Mouse (Mus musculus): Measurements from ENCODE around the gene Asic3. TPM values are rescaled to one million over a fixed set of nuclear protein-coding genes. Genes with fewer than 3 reads are reported as not detected.

The Asic3 gene
- not detected in 2 replicates for polyA plus RNA-seq (2012)

DNA sequence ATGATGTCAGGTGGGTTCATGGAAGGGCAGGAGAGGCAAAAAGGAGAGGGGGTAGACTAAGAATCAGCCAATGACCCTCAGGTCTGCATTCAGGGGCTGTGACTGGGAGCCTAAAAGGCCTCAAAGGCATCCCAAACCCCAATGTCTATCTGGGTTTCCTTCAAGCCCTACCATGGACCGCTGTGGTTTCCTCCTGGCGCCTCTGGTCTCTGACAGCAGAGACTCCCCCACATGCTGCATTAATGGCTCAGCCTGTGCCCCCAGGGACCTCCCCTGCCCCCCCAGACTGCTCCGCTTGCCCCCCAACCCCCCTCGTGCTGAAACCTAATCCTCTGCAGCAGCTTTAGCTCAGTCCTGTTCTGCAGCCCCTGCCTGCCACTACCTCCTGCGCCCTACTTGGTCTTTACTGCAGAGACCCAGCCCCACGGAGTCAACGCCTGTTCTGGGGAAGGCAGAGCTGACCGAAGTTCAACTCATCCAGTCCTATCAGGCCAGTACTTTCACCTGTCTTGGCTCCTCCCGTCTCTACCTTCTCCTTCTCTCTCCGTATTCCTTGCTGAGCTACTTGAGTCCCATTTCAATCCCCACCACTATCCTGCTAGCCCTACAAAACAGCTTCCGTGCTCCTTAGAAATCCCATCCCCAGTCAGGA is at the start of gene Asic3:
Gene Asic3 (plus strand): TSS at position 351 of the 652 bp plus-strand sequence.
- Histone ChIP-seq H3K36me3 (ENCODE audit: control insufficient read depth) (peaks cover 8% of the 10 kb centered on the region), H3K4me1 (ENCODE audit: control insufficient read depth) (peaks cover 3% of the 10 kb centered on the region), H3K4me3 (replicated peaks) (no peak within 1 kb of the TSS), H3K27me3 (ENCODE audit: control insufficient read depth) (peaks cover 16% of the 10 kb centered on the region), H3K9me3 (ENCODE audit: control insufficient read depth, low read length) (no peaks in the 10 kb centered on the region)
- TF ChIP-seq GATA1 (IDR thresholded peaks at IDR 0.05; ENCODE audit: low read length) = no peak
- TF ChIP-seq TAL1 (IDR thresholded peaks at IDR 0.05; ENCODE audit: low read length) = no peak

DNA sequence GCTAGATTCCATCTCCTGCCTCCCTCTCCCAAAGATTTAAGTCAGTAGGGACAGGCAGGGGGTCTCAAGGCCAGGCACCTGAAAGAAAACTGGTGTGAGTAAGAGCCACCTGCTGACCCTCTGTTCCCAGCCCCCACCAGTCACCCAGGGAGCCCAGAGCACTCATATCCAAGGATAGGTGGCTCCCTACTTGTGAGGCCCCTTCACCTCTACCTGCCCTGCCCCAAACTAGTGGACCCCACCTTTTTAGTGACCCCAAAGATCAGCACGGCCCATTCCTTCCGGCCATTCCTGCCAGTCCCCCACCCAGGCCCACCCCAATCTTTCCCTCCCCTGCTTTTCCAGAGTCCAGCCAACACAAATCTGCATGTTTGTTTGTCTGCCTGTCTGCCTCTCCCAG is 49.7 kb upstream of the Asic3 start:
- no peak for TF ChIP-seq TAL1 (IDR thresholded peaks at IDR 0.05; ENCODE audit: low read length)
- Histone ChIP-seq H3K9me3 (ENCODE audit: control insufficient read depth, low read length) (no peaks in the 10 kb centered on the region), H3K4me1 (ENCODE audit: control insufficient read depth) (no peaks in the 10 kb centered on the region), H3K36me3 (ENCODE audit: control insufficient read depth) (no peaks in the 10 kb centered on the region), H3K27me3 (ENCODE audit: control insufficient read depth) (peaks cover 18% of the 10 kb centered on the region), H3K4me3 (replicated peaks) (no peak overlapping the region)

DNA sequence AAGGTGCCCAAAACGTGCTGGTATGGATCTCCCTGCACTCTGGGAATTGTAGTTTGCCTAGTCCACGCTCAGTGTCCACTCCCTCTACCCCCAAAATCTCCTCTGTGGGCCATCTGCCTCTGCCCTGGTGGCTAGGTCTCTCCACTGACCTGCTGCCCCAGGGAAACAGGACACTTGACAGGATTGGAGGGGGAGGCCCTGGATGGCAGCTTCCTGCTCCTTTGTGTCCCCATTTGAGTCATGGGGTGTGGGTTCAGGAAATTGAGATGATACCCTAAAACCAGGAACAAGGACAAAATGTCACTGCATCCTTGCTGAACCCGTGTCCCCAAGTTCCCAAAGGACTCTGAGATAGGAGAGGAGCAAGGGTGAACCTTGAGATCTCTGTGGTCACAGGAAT is 49.1 kb upstream of the Asic3 start:
- H3K36me3 ChIP-seq (ENCODE audit: control insufficient read depth) = no peaks in the 10 kb centered on the region
- no peak for TF ChIP-seq TAL1 (IDR thresholded peaks at IDR 0.05; ENCODE audit: low read length)
- TF ChIP-seq GATA1 (IDR thresholded peaks at IDR 0.05; ENCODE audit: low read length) = no peak
- no peak overlapping the region for H3K4me3 ChIP-seq (replicated peaks)
- peaks cover 18% of the 10 kb centered on the region for H3K27me3 ChIP-seq (ENCODE audit: control insufficient read depth)
- no peaks in the 10 kb centered on the region for H3K9me3 ChIP-seq (ENCODE audit: control insufficient read depth, low read length)
- no peaks in the 10 kb centered on the region for H3K4me1 ChIP-seq (ENCODE audit: control insufficient read depth)

DNA sequence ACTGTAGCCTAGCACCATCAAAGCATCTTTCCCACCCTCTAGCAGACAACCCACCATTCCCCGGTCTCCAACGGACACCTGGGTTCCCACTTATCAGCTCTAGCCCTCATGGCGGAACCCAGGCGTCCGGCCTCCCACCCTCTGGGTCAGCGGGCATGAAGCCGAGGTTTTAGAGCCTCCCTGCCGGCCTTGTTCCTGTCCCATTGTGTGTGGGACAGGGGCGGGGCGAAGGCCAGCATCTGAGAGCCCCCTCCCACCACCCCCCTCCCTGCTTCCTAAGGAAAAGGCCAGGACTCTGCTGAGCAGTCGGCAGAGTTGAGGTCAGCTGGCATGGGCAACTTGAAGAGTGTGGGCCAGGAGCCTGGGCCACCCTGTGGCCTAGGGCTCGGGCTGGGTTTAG is 48.7 kb upstream of the Asic3 start, which contains the start of gene Nos3:
Gene Nos3 (plus strand): TSS at position 303 of the 400 bp plus-strand sequence.
- no peaks in the 10 kb centered on the region for H3K9me3 ChIP-seq (ENCODE audit: control insufficient read depth, low read length)
- peaks cover 18% of the 10 kb centered on the region for H3K27me3 ChIP-seq (ENCODE audit: control insufficient read depth)
- no peaks in the 10 kb centered on the region for H3K4me1 ChIP-seq (ENCODE audit: control insufficient read depth)
- H3K36me3 ChIP-seq (ENCODE audit: control insufficient read depth) = no peaks in the 10 kb centered on the region
- no peak within 1 kb of the TSS for H3K4me3 ChIP-seq (replicated peaks)
- no peak for TF ChIP-seq GATA1 (IDR thresholded peaks at IDR 0.05; ENCODE audit: low read length)
- TF ChIP-seq TAL1 (IDR thresholded peaks at IDR 0.05; ENCODE audit: low read length) = no peak

DNA sequence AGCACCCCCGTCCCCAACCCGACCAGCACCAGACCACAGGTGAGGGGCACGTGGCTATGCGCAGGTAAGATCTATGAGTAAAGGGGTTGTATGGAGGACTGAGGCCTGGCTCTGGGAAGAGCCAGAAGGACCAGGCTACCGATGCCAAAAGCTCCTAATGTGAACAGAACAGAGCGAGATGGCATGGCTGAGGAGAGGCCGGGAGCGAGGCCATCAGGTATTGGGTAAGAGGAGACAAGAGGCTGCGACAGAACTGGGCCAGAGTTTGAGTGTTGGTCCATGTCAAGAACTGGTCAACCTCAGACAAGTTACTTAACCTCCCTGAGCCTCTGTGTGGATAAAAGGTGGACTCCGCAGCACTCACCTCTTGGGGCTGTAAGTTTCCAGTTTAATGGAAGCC is 48.2 kb upstream of the Asic3 start:
- Histone ChIP-seq H3K27me3 (ENCODE audit: control insufficient read depth) (peaks cover 18% of the 10 kb centered on the region), H3K36me3 (ENCODE audit: control insufficient read depth) (no peaks in the 10 kb centered on the region), H3K4me3 (replicated peaks) (no peak overlapping the region), H3K9me3 (ENCODE audit: control insufficient read depth, low read length) (no peaks in the 10 kb centered on the region), H3K4me1 (ENCODE audit: control insufficient read depth) (no peaks in the 10 kb centered on the region)
- no peak for TF ChIP-seq GATA1 (IDR thresholded peaks at IDR 0.05; ENCODE audit: low read length)
- no peak for TF ChIP-seq TAL1 (IDR thresholded peaks at IDR 0.05; ENCODE audit: low read length)

DNA sequence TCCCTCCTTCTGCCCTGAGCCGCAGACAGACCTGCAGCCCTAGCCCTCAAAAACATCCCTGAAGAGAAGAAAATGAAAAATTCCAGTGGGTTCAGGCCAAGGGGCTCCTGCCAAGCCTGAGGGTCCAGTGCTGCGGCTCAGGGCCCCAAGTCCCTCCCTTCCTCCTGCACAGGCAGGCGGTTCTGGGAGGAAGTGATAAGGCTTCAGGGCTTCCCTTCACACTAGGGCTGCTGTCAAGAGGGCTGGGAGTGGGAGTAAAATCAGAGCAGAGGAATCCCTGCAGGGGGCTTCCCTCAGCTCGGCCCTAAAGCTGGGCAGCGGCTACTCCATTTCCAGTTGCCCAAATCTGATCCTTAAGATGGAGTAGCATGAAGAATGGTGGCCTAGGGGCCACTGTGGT is 47.7 kb upstream of the Asic3 start:
- Histone ChIP-seq H3K4me1 (ENCODE audit: control insufficient read depth) (no peaks in the 10 kb centered on the region), H3K27me3 (ENCODE audit: control insufficient read depth) (peaks cover 18% of the 10 kb centered on the region), H3K4me3 (replicated peaks) (no peak overlapping the region), H3K9me3 (ENCODE audit: control insufficient read depth, low read length) (no peaks in the 10 kb centered on the region), H3K36me3 (ENCODE audit: control insufficient read depth) (no peaks in the 10 kb centered on the region)
- TF ChIP-seq GATA1 (IDR thresholded peaks at IDR 0.05; ENCODE audit: low read length) (no peak), TAL1 (IDR thresholded peaks at IDR 0.05; ENCODE audit: low read length) (no peak)

DNA sequence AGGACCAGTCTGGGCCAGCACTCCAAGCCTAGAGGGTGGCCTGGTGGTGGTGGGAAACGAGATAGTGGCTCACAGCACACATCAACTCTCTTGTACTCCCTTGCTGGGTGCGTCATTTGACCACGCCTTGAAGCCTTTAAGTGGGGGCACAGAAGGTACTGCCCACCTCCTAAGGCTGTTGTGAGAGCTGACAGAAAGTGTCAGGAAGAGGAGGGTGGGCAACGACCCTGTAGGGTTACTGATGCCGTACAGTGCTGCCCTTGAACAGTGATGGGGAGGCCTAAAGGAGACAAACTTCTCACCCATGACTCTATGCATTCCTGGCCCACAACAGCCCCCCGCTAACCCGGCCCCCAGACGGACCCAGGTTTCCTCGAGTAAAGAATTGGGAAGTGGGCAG is 46.8 kb upstream of the Asic3 start:
- Histone ChIP-seq H3K36me3 (ENCODE audit: control insufficient read depth) (no peaks in the 10 kb centered on the region), H3K4me1 (ENCODE audit: control insufficient read depth) (no peaks in the 10 kb centered on the region), H3K27me3 (ENCODE audit: control insufficient read depth) (peaks cover 18% of the 10 kb centered on the region), H3K9me3 (ENCODE audit: control insufficient read depth, low read length) (no peaks in the 10 kb centered on the region), H3K4me3 (replicated peaks) (no peak overlapping the region)
- TF ChIP-seq TAL1 (IDR thresholded peaks at IDR 0.05; ENCODE audit: low read length) = no peak
- no peak for TF ChIP-seq GATA1 (IDR thresholded peaks at IDR 0.05; ENCODE audit: low read length)

DNA sequence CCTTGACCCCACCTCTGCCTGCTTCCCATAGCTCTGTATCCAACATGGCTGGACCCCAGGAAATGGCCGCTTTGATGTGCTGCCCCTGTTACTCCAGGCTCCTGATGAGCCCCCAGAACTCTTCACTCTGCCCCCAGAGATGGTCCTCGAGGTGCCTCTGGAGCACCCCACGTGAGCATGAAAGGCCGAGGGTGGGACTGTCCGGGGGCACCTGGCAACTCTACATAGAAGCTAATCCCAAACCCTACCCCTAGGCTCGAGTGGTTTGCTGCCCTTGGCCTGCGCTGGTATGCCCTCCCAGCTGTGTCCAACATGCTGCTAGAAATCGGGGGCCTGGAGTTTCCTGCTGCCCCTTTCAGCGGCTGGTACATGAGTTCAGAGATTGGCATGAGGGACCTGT is 43.4 kb upstream of the Asic3 start:
- H3K27me3 ChIP-seq (ENCODE audit: control insufficient read depth) = peaks cover 9% of the 10 kb centered on the region
- H3K9me3 ChIP-seq (ENCODE audit: control insufficient read depth, low read length) = no peaks in the 10 kb centered on the region
- H3K4me3 ChIP-seq (replicated peaks) = no peak overlapping the region
- no peaks in the 10 kb centered on the region for H3K36me3 ChIP-seq (ENCODE audit: control insufficient read depth)
- no peak for TF ChIP-seq TAL1 (IDR thresholded peaks at IDR 0.05; ENCODE audit: low read length)
- TF ChIP-seq GATA1 (IDR thresholded peaks at IDR 0.05; ENCODE audit: low read length) = no peak
- H3K4me1 ChIP-seq (ENCODE audit: control insufficient read depth) = no peaks in the 10 kb centered on the region

DNA sequence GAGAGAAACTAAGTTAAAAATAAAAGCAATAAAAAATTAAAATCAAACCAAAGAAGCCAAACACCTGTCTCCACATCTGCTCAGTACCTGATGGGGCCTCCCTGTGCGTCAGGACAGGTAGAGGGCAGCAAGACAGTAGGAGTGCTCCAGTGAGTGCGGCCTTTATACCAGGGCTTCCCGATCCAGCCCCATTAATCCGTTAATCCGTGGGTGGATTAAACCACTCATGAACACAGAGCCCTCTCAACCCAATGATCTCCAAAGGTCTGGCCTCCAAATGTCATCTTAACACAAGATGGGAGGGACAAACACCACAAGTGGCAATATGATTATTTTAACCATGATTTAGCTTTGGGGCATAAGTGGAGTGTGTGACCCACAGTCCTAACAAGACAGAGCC is 39.4 kb upstream of the Asic3 start:
- no peak overlapping the region for H3K4me3 ChIP-seq (replicated peaks)
- no peaks in the 10 kb centered on the region for H3K4me1 ChIP-seq (ENCODE audit: control insufficient read depth)
- no peaks in the 10 kb centered on the region; the same call in 1 of the 2 replicates for H3K27me3 ChIP-seq (ENCODE audit: control insufficient read depth)
- no peak for TF ChIP-seq TAL1 (IDR thresholded peaks at IDR 0.05; ENCODE audit: low read length)
- TF ChIP-seq GATA1 (IDR thresholded peaks at IDR 0.05; ENCODE audit: low read length) = no peak
- H3K36me3 ChIP-seq (ENCODE audit: control insufficient read depth) = no peaks in the 10 kb centered on the region
- H3K9me3 ChIP-seq (ENCODE audit: control insufficient read depth, low read length) = no peaks in the 10 kb centered on the region

DNA sequence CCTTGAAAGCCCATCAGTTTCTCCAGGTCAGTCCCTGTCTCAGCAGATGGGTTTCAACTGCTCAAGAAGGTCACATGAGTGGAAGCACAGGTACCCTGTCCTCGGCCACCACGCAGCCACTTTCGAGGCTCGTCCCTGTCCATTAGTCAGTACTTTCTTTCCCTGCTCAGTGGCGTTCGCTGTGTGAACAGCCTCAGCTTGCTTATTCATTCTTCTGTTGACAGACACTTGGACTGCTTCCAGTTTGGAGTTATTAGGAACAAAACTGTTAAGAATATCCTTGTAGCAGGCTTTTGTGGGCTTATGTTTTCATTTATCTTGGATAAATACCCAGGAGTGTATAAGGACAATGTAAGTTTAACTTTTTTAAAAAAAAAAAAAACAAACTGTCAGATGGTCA is 39.0 kb upstream of the Asic3 start:
- TF ChIP-seq TAL1 (IDR thresholded peaks at IDR 0.05; ENCODE audit: low read length) (no peak), GATA1 (IDR thresholded peaks at IDR 0.05; ENCODE audit: low read length) (no peak)
- Histone ChIP-seq H3K27me3 (ENCODE audit: control insufficient read depth) (no peaks in the 10 kb centered on the region; the same call in 1 of the 2 replicates), H3K4me1 (ENCODE audit: control insufficient read depth) (no peaks in the 10 kb centered on the region)

More for the DNA sequence above, 39.0 kb upstream of the Asic3 start:
- no peaks in the 10 kb centered on the region for H3K36me3 ChIP-seq (ENCODE audit: control insufficient read depth)
- no peaks in the 10 kb centered on the region for H3K9me3 ChIP-seq (ENCODE audit: control insufficient read depth, low read length)
- H3K4me3 ChIP-seq (replicated peaks) = no peak overlapping the region

All from erythroblast, embryonic 14.5 days (primary cell).